Mouse (Mus musculus) megakaryocyte, embryonic 14.5 days (primary cell): ENCODE results near the gene Dph3.

Source experiments
- FLI1 ChIP-seq: IDR thresholded peaks from 2 replicates; pipeline ENCODE4 v1.6.1; 2012; ENCODE audit warnings: low read length, inconsistent platforms, mixed read lengths
- GATA1 ChIP-seq: IDR thresholded peaks from 3 replicates; pipeline ENCODE4 v1.6.1; 2012; ENCODE audit warnings: mixed read lengths, low read length, inconsistent platforms, borderline replicate concordance

DNA sequence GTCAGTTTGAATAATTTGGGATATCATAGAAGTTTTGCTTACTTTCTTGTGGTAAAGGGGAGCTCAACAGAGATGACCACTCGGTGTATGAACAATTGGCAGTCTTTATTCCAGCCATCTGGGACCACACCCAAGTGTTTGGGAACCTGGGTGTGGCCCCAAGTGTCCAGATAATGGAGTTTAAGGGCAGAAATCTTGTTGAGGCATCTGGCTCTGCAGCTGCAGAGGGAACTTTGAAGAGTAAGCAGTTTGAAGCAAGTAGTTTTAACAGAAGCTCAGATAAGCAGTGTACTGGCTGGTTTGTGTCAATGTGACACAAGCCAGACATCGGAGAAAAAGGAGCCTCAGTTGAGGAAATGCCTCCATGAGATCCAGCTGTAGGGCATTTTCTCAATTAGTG lies 48.8 kb upstream of the Dph3 start:
- TF ChIP-seq GATA1 (no peak), FLI1 (no peak)
